Mouse (Mus musculus) olfactory bulb, adult 2 months (tissue): ENCODE measurements at regions not wholly inside any gene's neighbourhood (a gene's known extent, or its start where the extent isn't known, plus 50 kb on each side); places are given as distances from the start of the nearest gene placed in this dataset.

Experiments
- CTCF ChIP-seq: fragments of 200-500 bp; IDR thresholded peaks from 2 replicates; pipeline ENCODE4 v1.5.1; 2012; ENCODE audit warnings: low read depth, mild to moderate bottlenecking, low read length, moderate library complexity; ENCODE audit not compliant: insufficient read depth
- POLR2A ChIP-seq: fragments of 200-500 bp; IDR thresholded peaks from 2 replicates; pipeline ENCODE4 v1.6.1; 2012; ENCODE audit warnings: mild to moderate bottlenecking, low read depth, low read length, moderate library complexity; ENCODE audit not compliant: insufficient read depth

DNA sequence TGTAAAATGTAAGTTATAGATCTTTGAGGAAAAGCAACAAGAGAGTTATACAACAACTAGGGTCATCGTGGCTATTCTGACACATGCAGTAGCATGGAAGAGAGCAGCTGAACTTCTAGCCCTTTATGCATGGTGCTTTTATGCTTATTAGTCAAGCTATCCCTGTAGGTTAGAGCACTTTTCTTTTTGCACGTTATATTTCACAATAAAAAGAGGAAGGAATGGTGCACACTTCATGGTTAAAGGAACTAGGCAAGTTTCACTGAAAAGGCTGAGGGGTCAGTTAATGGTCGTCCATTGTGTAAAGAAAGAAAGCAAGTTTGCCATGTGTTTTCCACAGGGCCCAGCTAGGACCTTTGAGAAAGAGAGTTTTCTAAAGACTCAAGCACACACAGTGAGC is 232.7 kb upstream of the Zfp703 start:
- TF ChIP-seq CTCF: no peak
- TF ChIP-seq POLR2A: no peak
